Mouse (Mus musculus): ENCODE measurements around the gene Nrip1. TPM values are rescaled to one million over a fixed set of nuclear protein-coding genes. Genes with fewer than 3 reads are reported as not detected.

The Nrip1 gene
- total and polyA plus RNA-seq, 3 experiments, result not detected

- no peaks in the 10 kb centered on the region for H3K27me3 ChIP-seq (replicated peaks)
- no peak overlapping the region for H3K9ac ChIP-seq (ENCODE audit: insufficient read depth, low read depth)
- H3K9me3 ChIP-seq (replicated peaks; ENCODE audit: low read length), result peaks cover 86% of the 10 kb centered on the region
- no peaks in the 10 kb centered on the region for H3K4me1 ChIP-seq (ENCODE audit: control insufficient read depth in 1 of 2, insufficient read depth in 2 of 2)
- H3K4me3 ChIP-seq (replicated peaks in 1 of 3; ENCODE audit: low read depth in 2 of 3, low read length in 2 of 3, poor library complexity in 1 of 3), result no peak overlapping the region
- H3K27ac ChIP-seq (ENCODE audit: insufficient read depth, low read depth), result no peak overlapping the region
- in situ Hi-C loops (cut with MboI; ENCODE audit: low pct_ligation_motif_present, low pct_unique_long_range_greater_than_20kb, low sequenced_read_pairs) (no loop called here), dilution Hi-C loops (cut with MboI; ENCODE audit: extremely low pct_ligation_motif_present, extremely low pct_unique_long_range_greater_than_20kb, low sequenced_read_pairs) (no loop called here)
- no peaks in the 10 kb centered on the region for H3K36me3 ChIP-seq (replicated peaks in 1 of 2; ENCODE audit: control insufficient read depth in 1 of 2, insufficient read depth in 1 of 2, low read length in 1 of 2)
- no peak overlapping the region for H3K4me2 ChIP-seq (ENCODE audit: insufficient read depth, low read depth, poor library complexity, severe bottlenecking)
- TF ChIP-seq CHD1 (IDR thresholded peaks at IDR 0.05; ENCODE audit: low read depth, low read length) (no peak), ZC3H11A (IDR thresholded peaks at IDR 0.05; ENCODE audit: low read depth, low read length) (no peak), MAZ (IDR thresholded peaks at IDR 0.05; ENCODE audit: low read depth, low read length) (no peak), MYC (IDR thresholded peaks at IDR 0.05; ENCODE audit: low read depth, low read length) (no peak), POLR2AphosphoS2 (IDR thresholded peaks at IDR 0.05; ENCODE audit: low read depth, low read length) (no peak), CHD2 (IDR thresholded peaks at IDR 0.05; ENCODE audit: low read length) (no peak), UBTF (IDR thresholded peaks at IDR 0.05; ENCODE audit: low read depth, low read length) (no peak), MXI1 (IDR thresholded peaks at IDR 0.05; ENCODE audit: low read depth, low read length) (no peak), POLR2A (IDR thresholded peaks at IDR 0.05; ENCODE audit: low read depth, low read length) (no peak)
- no peaks in the 10 kb centered on the region for H3K79me2 ChIP-seq (replicated peaks; ENCODE audit: control insufficient read depth, extremely low read depth, insufficient read depth, poor library complexity, severe bottlenecking)
- DNase-seq (ENCODE audit: extremely low read depth), result no peak
These were observed 28.8 kb downstream of the Nrip1 start for GRCm38 (mm10) chr16:76344761-76345368.

GRCm38 (mm10) chr16:76344030-76344429 lies 29.6 kb downstream of the Nrip1 start:
- dilution Hi-C loops (cut with MboI; ENCODE audit: extremely low pct_ligation_motif_present, extremely low pct_unique_long_range_greater_than_20kb, low sequenced_read_pairs), result no loop called here
- Histone ChIP-seq H3K4me1 (ENCODE audit: control insufficient read depth in 1 of 2, insufficient read depth in 2 of 2) (no peaks in the 10 kb centered on the region), H3K9ac (ENCODE audit: insufficient read depth, low read depth) (no peak overlapping the region), H3K27ac (ENCODE audit: insufficient read depth, low read depth) (no peak overlapping the region), H3K36me3 (replicated peaks in 1 of 2; ENCODE audit: control insufficient read depth in 1 of 2, insufficient read depth in 1 of 2, low read length in 1 of 2) (no peaks in the 10 kb centered on the region), H3K79me2 (replicated peaks; ENCODE audit: control insufficient read depth, extremely low read depth, insufficient read depth, poor library complexity, severe bottlenecking) (no peaks in the 10 kb centered on the region), H3K4me2 (ENCODE audit: insufficient read depth, low read depth, poor library complexity, severe bottlenecking) (no peak overlapping the region), H3K27me3 (replicated peaks) (no peaks in the 10 kb centered on the region), H3K9me3 (replicated peaks; ENCODE audit: low read length) (peaks cover 85% of the 10 kb centered on the region), H3K4me3 (replicated peaks in 1 of 3; ENCODE audit: low read depth in 2 of 3, low read length in 2 of 3, poor library complexity in 1 of 3) (no peak overlapping the region)
- in situ Hi-C loops (cut with MboI; ENCODE audit: low pct_ligation_motif_present, low pct_unique_long_range_greater_than_20kb, low sequenced_read_pairs), result no loop called here
- TF ChIP-seq UBTF (IDR thresholded peaks at IDR 0.05; ENCODE audit: low read depth, low read length) (no peak), MEF2A (IDR thresholded peaks at IDR 0.05; ENCODE audit: borderline replicate concordance, low read depth, low read length) (no peak), MXI1 (IDR thresholded peaks at IDR 0.05; ENCODE audit: low read depth, low read length) (no peak), ZKSCAN1 (IDR thresholded peaks at IDR 0.05; ENCODE audit: borderline replicate concordance, low read depth, low read length) (no peak), ZMIZ1 (IDR thresholded peaks at IDR 0.05; ENCODE audit: low read depth, low read length) (no peak)
- no peak for DNase-seq (ENCODE audit: extremely low read depth)

- in situ Hi-C loops (cut with MboI; ENCODE audit: low pct_ligation_motif_present, low pct_unique_long_range_greater_than_20kb, low sequenced_read_pairs) (no loop called here), dilution Hi-C loops (cut with MboI; ENCODE audit: extremely low pct_ligation_motif_present, extremely low pct_unique_long_range_greater_than_20kb, low sequenced_read_pairs) (no loop called here)
- Histone ChIP-seq H3K79me2 (replicated peaks; ENCODE audit: control insufficient read depth, extremely low read depth, insufficient read depth, poor library complexity, severe bottlenecking) (no peaks in the 10 kb centered on the region), H3K9ac (ENCODE audit: insufficient read depth, low read depth) (no peak overlapping the region), H3K4me1 (ENCODE audit: control insufficient read depth in 1 of 2, insufficient read depth in 2 of 2) (no peaks in the 10 kb centered on the region), H3K27ac (ENCODE audit: insufficient read depth, low read depth) (no peak overlapping the region), H3K9me3 (replicated peaks; ENCODE audit: low read length) (peaks cover 90% of the 10 kb centered on the region), H3K27me3 (replicated peaks) (no peaks in the 10 kb centered on the region), H3K36me3 (replicated peaks in 1 of 2; ENCODE audit: control insufficient read depth in 1 of 2, insufficient read depth in 1 of 2, low read length in 1 of 2) (no peaks in the 10 kb centered on the region), H3K4me2 (ENCODE audit: insufficient read depth, low read depth, poor library complexity, severe bottlenecking) (no peak overlapping the region), H3K4me3 (replicated peaks in 1 of 3; ENCODE audit: low read depth in 2 of 3, low read length in 2 of 3, poor library complexity in 1 of 3) (no peak overlapping the region)
- TF ChIP-seq EP300 (IDR thresholded peaks at IDR 0.05; ENCODE audit: low read length) (no peak), NELFE (IDR thresholded peaks at IDR 0.05; ENCODE audit: low read depth, low read length) (no peak), MYC (IDR thresholded peaks at IDR 0.05; ENCODE audit: low read depth, low read length) (no peak), USF2 (conservative IDR thresholded peaks at IDR 0.05; ENCODE audit: low read depth, low read length) (no peak), TBP (conservative IDR thresholded peaks at IDR 0.05; ENCODE audit: low read depth, low read length) (no peak), HCFC1 (IDR thresholded peaks at IDR 0.05; ENCODE audit: low read depth, low read length) (no peak), POLR2A (IDR thresholded peaks at IDR 0.05; ENCODE audit: low read depth, low read length) (no peak), UBTF (IDR thresholded peaks at IDR 0.05; ENCODE audit: low read depth, low read length) (no peak), ETS1 (conservative IDR thresholded peaks at IDR 0.05; ENCODE audit: low read depth, low read length) (no peak), MAX (IDR thresholded peaks at IDR 0.05; ENCODE audit: low read length) (no peak), CTCF (conservative IDR thresholded peaks at IDR 0.05 in 1 of 2, IDR thresholded peaks at IDR 0.05 in 1 of 2; ENCODE audit: low read depth in 2 of 2, low read length in 2 of 2) (no peak)
- no peak for DNase-seq (ENCODE audit: extremely low read depth)
These were observed 32.0 kb downstream of the Nrip1 start for GRCm38 (mm10) chr16:76341636-76342035.

Data from CH12.LX (cell line).